Mouse (Mus musculus): ENCODE data around the gene Relb.

The Relb gene

GRCm38 (mm10) chr7:19580634-19581033 is 48.6 kb downstream of the Relb start:
- in situ Hi-C loops (cut with MboI, MseI), result no loop called here

- in situ Hi-C loops (cut with MboI, MseI), result no loop called here
Measured at GRCm38 (mm10) chr7:19579751-19580150, 49.5 kb downstream of the Relb start.

GRCm38 (mm10) chr7:19578436-19578835 is 50.8 kb downstream of the Relb start:
- in situ Hi-C loops (cut with MboI, MseI), result no loop called here

- in situ Hi-C loops (cut with MboI, MseI), result no loop called here
Measured at GRCm38 (mm10) chr7:19577877-19578414, 51.3 kb downstream of the Relb start.

GRCm38 (mm10) chr7:19577141-19577852 is 51.9 kb downstream of the Relb start, which contains the start of the genes Zfp296 and Gemin7:
TSS of gene Zfp296 (plus strand) at chr7:19577287.
TSS of gene Gemin7 (minus strand) at chr7:19577595.
- in situ Hi-C loops (cut with MboI, MseI), result no loop called here

GRCm38 (mm10) chr7:19575559-19575958 is 53.7 kb downstream of the Relb start:
- in situ Hi-C loops (cut with MboI, MseI), result no loop called here

- in situ Hi-C loops (cut with MboI, MseI), result no loop called here
Measured at GRCm38 (mm10) chr7:19573776-19574140, 55.5 kb downstream of the Relb start.

GRCm38 (mm10) chr7:19572926-19573775 is 56.1 kb downstream of the Relb start:
- in situ Hi-C loops (cut with MboI, MseI), result no loop called here

GRCm38 (mm10) chr7:19569647-19570046 is 59.6 kb downstream of the Relb start:
- in situ Hi-C loops (cut with MboI, MseI), result no loop called here

GRCm38 (mm10) chr7:19567426-19567825 is 61.8 kb downstream of the Relb start:
- in situ Hi-C loops (cut with MboI, MseI), result no loop called here

GRCm38 (mm10) chr7:19565803-19566202 is 63.4 kb downstream of the Relb start:
- in situ Hi-C loops (cut with MboI, MseI), result no loop called here

- in situ Hi-C loops (cut with MboI, MseI), result no loop called here
Measured at GRCm38 (mm10) chr7:19564455-19564854, 64.8 kb downstream of the Relb start.

- in situ Hi-C loops (cut with MboI, MseI), result no loop called here
Measured at GRCm38 (mm10) chr7:19563884-19564283, 65.4 kb downstream of the Relb start.

GRCm38 (mm10) chr7:19562643-19563410 is 66.4 kb downstream of the Relb start, which contains the start of gene Ppp1r37:
TSS of gene Ppp1r37 (minus strand) at chr7:19563076.
- in situ Hi-C loops (cut with MboI, MseI), result no loop called here

GRCm38 (mm10) chr7:19561765-19562642 is 67.2 kb downstream of the Relb start:
- in situ Hi-C loops (cut with MboI, MseI), result no loop called here

- in situ Hi-C loops (cut with MboI, MseI), result no loop called here
Measured at GRCm38 (mm10) chr7:19561431-19561764, 67.8 kb downstream of the Relb start.

GRCm38 (mm10) chr7:19560491-19561260 is 68.6 kb downstream of the Relb start:
- in situ Hi-C loops (cut with MboI, MseI), result no loop called here

- in situ Hi-C loops (cut with MboI, MseI), result no loop called here
Measured at GRCm38 (mm10) chr7:19558965-19559364, 70.3 kb downstream of the Relb start.

GRCm38 (mm10) chr7:19557982-19558900 is 71.0 kb downstream of the Relb start:
- in situ Hi-C loops (cut with MboI, MseI), result no loop called here
